Mouse (Mus musculus) left cerebral cortex, postnatal 14 days (tissue): ENCODE results near the gene Masp1. TPM values are rescaled to one million over a fixed set of nuclear protein-coding genes. Genes with fewer than 3 reads are reported as not detected.
A peak's percentile ranks its signal among the peaks of the same experiment; 100 is the strongest.

Experiments used
- DNase-seq, 2 experiments: peaks; one replicate each; pipeline ENCODE4 v3.0.0; 2021 to 2022; ENCODE audit warnings: low spot score in 2 of 2, mixed read lengths in 1 of 2
- intact Hi-C: fragments of 180-260 bp; cut with DNase I; formaldehyde crosslinking; loops from one replicate; pipeline ENCODE4 v1.15.1; 2025
- total RNA-seq, 2 experiments: library from RNA; stranded (reverse); gene quantifications; 2 replicates each; pipeline ENCODE4 v1.2.3; 2021

The Masp1 gene
- total RNA-seq, 2 experiments from 2014 or later: 14.5 to 17.3 TPM

DNA sequence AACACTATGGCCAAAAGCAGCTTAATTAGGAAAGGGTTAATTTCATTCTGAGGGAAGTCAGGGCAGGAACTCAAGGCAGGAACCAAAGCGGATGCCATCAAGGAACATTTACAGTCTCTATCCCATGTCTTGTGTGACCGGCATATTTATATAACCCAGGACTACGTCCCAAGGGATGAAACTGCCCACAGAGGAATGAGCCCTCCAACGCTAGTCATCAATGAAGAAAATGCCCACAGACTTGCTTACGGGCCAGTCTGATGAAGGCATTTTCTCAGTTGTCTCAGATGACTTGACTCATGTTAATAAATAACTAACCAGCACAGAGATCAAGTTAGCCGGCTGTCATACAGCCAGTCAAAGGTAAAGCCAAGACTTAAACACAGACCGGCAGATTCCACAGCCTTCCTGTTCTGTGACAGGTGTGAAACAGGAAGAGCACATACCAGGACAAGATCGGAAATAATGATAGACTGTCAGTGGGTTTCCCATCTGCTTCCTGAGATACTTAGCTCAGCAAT, 101.0 kb downstream of the Masp1 start:
- no peak for DNase-seq
- intact Hi-C loops: no loop called here

DNA sequence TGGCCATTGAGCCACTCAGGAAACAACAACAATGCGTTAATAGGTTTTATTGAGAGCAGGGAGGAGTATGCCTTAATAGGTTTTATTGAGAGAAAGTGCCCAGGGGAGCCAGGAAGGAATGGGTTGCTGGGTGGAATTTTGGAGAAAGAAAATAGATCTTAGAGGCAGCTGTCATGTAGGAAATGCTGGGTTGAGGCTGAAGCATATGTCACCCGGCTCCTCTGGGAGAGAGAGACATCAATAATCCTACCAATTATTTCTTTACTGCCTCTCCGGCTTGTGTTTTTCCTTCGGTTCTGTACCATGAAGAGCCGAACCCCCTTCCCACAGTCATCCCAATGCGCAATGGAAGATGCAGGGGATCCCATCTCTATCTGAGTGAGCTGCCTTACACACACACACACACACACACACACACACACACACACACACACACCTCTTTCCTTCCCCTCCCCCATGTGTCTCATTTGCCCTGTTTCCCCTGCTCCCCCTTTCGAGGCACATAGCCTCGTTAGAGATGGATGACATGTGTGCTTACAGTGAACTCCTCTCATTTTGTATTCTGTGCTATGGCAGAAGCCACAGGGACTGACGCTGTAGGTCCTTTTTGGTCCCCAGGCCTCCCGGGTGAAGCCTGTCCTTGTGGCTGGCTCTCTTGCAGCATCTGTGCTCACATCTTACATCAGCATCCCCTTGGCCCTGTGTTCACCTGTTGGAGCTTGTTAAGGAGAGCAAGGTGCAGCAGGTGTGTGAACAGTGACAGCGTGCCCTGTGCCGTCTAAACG, 103.0 kb downstream of the Masp1 start:
- DNase-seq: no peak
- intact Hi-C loops: no loop called here

DNA sequence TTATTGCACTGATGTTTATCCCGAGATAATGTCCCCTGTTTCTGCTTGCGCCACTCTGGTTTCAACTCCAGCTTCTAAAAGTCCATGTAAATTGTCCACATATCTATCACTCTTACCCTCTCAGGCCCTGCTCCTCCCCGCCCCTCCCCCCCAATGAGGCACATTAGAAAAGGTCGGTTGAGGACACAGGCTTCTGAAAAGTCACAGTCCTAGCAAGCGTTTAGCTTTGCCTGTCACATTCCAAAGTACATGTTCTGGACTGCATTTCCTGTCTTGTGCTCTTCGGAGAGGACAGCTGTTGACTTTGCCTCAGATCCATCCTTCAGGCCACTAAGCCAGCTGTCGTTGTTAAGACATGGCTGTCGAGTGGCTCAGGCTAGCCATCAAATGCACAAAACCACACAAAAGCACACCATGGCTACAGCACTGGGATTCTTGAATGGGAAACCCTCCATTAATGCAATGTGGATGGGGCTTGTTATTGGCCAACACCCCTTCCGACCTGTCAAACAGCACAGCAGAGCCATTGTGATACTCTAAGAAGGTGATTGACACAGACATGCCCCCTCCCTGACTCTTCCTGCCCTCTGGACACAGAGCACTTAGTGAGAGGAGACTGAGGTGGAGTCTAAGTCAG, 103.8 kb downstream of the Masp1 start:
- intact Hi-C loops: no loop called here
- DNase-seq: no peak

DNA sequence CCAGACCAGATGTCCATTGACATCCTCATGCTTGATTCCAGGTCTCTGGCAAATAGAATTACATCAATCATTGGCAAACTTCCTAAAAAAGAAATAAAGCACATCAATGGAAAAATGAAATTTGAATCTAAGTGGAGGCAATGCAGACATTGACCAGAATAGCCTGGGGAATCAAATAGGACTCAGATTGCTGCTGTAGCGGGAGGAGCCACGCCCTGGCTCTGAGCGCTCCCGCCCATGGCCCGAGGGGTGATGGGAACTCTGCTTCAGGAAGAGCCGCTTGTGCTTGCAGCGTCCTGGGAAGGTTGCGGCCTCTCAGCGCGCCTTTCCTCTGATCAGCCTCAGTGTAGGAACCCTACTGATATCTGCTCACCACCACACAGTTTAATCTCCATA, 104.4 kb downstream of the Masp1 start:
- intact Hi-C loops: no loop called here
- no peak for DNase-seq

DNA sequence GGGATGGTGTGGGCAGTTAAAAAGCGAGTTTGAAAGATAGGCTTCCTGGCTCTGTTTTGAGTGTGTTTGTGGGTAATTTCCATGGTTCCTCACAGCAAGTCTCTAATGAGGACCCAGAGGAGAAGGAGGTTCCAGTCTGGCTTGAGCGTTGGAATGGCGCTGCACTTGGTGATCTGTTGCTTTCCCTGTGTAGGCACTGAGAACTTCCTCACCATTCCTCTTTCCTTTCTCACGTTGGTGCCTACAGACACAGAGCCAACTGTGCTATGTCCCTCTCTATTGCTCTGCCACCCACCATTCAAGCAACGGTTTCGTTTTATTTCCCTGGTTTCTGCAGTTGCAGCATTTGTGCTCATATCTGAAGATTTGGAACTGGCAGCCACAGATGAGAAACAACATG, 107.7 kb downstream of the Masp1 start:
- DNase-seq: no peak
- intact Hi-C loops: no loop called here

DNA sequence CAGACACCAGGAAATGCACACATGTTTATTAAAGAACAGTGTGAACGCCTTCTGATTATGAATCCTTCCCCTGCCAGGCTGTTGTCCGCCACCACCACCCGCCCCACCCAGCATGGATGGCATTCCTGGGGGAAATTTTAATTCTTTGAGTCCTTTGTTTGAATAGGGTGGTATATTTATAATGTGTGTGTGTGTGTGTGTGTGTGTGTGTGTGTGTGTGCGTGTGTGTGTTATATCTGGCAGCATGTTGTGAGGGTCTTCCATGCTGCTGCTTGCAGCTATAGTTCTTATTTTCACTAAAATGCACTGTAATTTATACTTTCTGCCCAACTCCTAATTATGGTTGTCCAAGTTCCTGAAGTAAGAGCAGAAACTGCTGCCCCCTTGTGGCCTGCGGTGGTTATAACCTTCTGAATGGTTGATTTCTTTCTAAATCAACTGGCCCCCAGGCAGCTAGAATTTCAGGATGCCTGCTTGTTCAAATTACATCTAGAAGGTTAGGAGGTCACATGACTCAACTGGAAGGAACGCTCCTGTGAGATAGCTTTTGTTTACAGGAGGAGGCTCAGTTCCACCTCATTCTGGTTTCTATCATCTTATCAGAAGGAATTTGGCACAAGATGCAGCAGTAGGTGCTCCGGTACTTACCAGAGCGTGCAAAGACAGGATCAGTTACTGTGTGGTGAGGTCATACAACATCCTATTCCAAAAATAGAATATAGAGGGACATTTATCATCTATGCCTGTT, 117.4 kb downstream of the Masp1 start:
- intact Hi-C loops: loop anchor here (2.0 to 5.0 kb wide), 2 partner anchors 176 to 252 kb away; no protein-coding TSS in a partner anchor
- DNase-seq: peak; percentile 81 to 86

DNA sequence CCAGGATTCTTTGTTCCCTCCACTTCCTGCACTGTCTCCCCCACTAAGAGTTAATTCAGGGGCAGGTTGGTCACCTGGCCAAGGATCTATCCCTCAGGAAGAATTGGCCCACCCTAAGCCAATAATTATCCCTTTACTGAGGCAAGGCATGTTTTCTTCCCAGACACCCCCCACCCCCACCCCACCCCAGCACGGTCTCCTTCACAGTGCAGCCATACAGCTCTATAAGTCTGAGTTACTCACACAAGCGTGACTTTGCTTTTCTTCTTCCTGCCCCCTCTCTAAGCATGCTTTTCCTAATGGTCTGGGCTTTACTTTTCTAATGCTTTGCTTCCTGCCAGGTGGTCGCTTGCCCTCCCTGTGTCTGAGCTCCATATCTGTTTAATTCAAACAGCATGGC, 118.7 kb downstream of the Masp1 start:
- intact Hi-C loops: loop anchor here (2.0 to 5.0 kb wide), 2 partner anchors 175 to 251 kb away; no protein-coding TSS in a partner anchor
- DNase-seq: no peak

DNA sequence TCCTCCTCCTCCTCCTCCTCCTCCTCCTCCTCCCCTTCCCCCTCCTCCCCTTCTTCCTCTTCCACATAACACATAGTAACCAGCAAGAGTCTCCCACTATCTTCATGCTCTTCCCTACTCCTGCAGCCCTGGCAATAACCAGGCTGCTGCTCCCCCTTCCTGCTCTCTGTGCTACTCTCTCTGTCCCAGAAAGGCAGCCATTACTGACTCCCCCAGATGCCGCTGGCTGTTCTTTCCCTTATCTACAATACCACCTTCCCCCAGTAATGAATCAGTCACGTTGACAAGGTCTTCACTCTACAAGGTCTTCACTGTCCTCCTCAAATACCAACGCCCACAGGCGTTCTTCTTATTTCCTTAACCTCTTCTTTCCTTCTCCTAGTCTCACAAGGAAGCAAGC, 119.2 kb downstream of the Masp1 start:
- no peak for DNase-seq
- intact Hi-C loops: loop anchor here (5.0 kb wide), 1 partner anchor 174 kb away; no protein-coding TSS in a partner anchor

Other genes starting within 250 kb of the Masp1 start
- under 1 TPM; 0.11 to 0.24 TPM for gene Rtp1, start 91.7 kb downstream of the Masp1 start, total RNA-seq
- gene Rtp4, start 524 bp downstream of the Masp1 start, total RNA-seq: 1 to 10 TPM in 1 of 2 experiments, under 1 TPM in 1; 0.62 to 1.4 TPM